Mouse (Mus musculus) kidney, adult 2 months (tissue): ENCODE data around the gene Ajuba.
A peak's percentile ranks its signal among the peaks of the same experiment; 100 is the strongest.

Experiments used
- CTCF ChIP-seq: fragments of 200-500 bp; conservative IDR thresholded peaks from 2 replicates; pipeline ENCODE4 v1.5.1; 2011; ENCODE audit warnings: low read depth, mild to moderate bottlenecking, control low read depth, low read length, moderate library complexity, mixed read lengths; ENCODE audit not compliant: insufficient read depth, insufficient read length
- POLR2A ChIP-seq: fragments of 200-500 bp; IDR thresholded peaks from one replicate; pipeline ENCODE4 v1.6.1; 2011; ENCODE audit warnings: low read depth, low read length, control low read depth

DNA sequence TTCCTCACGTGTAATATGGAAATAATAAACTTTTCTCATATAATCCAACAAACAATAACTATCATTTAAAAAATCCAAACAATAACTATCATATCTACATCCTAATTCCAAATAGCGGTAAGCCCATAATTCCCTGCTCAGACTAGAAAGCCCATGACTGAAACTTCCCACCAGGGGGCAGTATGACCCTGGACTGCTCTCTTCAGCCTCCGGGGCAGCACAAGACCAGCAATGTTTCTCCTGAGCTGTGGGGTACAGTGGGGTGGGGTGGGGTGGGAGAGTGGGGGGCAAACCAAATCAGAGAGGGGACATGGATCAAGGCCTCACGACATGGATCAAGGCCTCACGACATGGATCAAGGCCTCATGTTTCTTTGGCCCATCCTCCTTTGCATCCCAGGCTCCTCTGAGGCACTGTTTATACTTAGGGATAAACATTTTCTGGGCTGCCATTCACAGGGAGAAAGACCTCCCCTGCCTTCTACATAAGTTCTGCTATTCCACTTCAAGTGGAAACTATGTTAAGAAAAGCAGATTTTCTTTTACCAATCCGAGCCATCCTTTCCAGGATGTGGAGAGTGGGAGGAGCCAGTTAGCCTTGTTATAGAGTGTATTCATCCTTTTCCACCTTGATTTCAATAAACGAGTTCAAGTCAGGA, 6.5 kb upstream of the Ajuba start:
- no peak for TF ChIP-seq POLR2A
- TF ChIP-seq CTCF = peak; percentile 70
